Mouse (Mus musculus) lung, postnatal 0 days (tissue): ENCODE measurements around the gene Cdkal1. TPM values are rescaled to one million over a fixed set of nuclear protein-coding genes. Genes with fewer than 3 reads are reported as not detected.

Source experiments
- ATAC-seq: fragments of 200-750 bp; cut with Nextera tagmentation; 2 replicates; pipeline ENCODE4 v1.8.0; 2017; ENCODE audit warnings: moderate library complexity
- DNase-seq: peaks from one replicate; pipeline ENCODE4 v3.0.0-alpha.2; 2016; ENCODE audit warnings: low spot score
- H3K27ac ChIP-seq: fragments of 300-500 bp; sonication (generic); 2 replicates; pipeline ENCODE4 v1.5.1; 2014; ENCODE audit warnings: antibody characterized with exemption, mild to moderate bottlenecking, low read length, mixed read lengths
- H3K27me3 ChIP-seq: fragments of 300-500 bp; sonication (generic); replicated peaks from 2 replicates; pipeline ENCODE4 v1.6.1; 2014; ENCODE audit warnings: low read length, mixed read lengths; ENCODE audit not compliant: insufficient read depth
- H3K36me3 ChIP-seq: fragments of 300-500 bp; sonication (generic); 2 replicates; pipeline ENCODE4 v1.6.1; 2014; ENCODE audit warnings: low read length, mixed read lengths; ENCODE audit not compliant: insufficient read depth
- H3K4me1 ChIP-seq: fragments of 300-500 bp; sonication (generic); 2 replicates; pipeline ENCODE4 v1.6.1; 2014; ENCODE audit warnings: antibody characterized with exemption, low read depth, low read length, mixed read lengths; ENCODE audit not compliant: insufficient read depth
- H3K4me2 ChIP-seq: fragments of 300-500 bp; sonication (generic); replicated peaks from 2 replicates; pipeline ENCODE4 v1.6.1; 2014; ENCODE audit warnings: low read depth, mild to moderate bottlenecking, low read length, moderate library complexity, mixed read lengths
- H3K4me3 ChIP-seq: fragments of 300-500 bp; sonication (generic); 2 replicates; pipeline ENCODE4 v1.5.1; 2014; ENCODE audit warnings: low read depth, low read length
- H3K9ac ChIP-seq: fragments of 300-500 bp; sonication (generic); replicated peaks from 2 replicates; pipeline ENCODE4 v1.6.1; 2014; ENCODE audit warnings: low read depth, mild to moderate bottlenecking
- H3K9me3 ChIP-seq: fragments of 300-500 bp; sonication (generic); 2 replicates; pipeline ENCODE4 v1.6.1; 2016; ENCODE audit warnings: low read length, mixed read lengths
- CTCF ChIP-seq: IDR thresholded peaks from 2 replicates; pipeline ENCODE4 v1.5.1; 2016; ENCODE audit warnings: antibody characterized with exemption, mild to moderate bottlenecking
- EP300 ChIP-seq: IDR thresholded peaks from 2 replicates; pipeline ENCODE4 v1.6.1; 2016; ENCODE audit warnings: antibody characterized with exemption, mild to moderate bottlenecking, control low read depth
- WGBS: fragments of 180-500 bp; shearing (Covaris S2); extraction: QIAGEN DNeasy Blood & Tissue Kit; methylation state at CpG from one replicate; pipeline ENCODE4 v1.1.7; 2014; 5-methylcytosine and 5-hydroxymethylcytosine counted together
- polyA plus RNA-seq: library from polyadenylated mRNA; unstranded; fragments of >200 nt; fragmentation: Nextera tagmentation; extraction: Ambion mirVana; gene quantifications from 2 replicates; pipeline ENCODE4 v1.2.1, GENCODE M21; 2015

Gene Cdkal1
- polyA plus RNA-seq, 1 experiment from 2014 or later: 14.7 TPM

- Histone ChIP-seq H3K36me3 (no peaks in the 10 kb centered on the region), H3K4me3 (no peak overlapping the region), H3K4me1 (no peaks in the 10 kb centered on the region), H3K4me2 (no peak overlapping the region), H3K27me3 (no peaks in the 10 kb centered on the region), H3K9ac (no peak overlapping the region), H3K27ac (no peak overlapping the region), H3K9me3 (no peaks in the 10 kb centered on the region)
- no peak for DNase-seq
- WGBS: 87% methylated on average over 9 of the region's 9 CpGs
- ATAC-seq: no peak
- TF ChIP-seq CTCF: no peak
- no peak for TF ChIP-seq EP300
Measured at GRCm38 (mm10) chr13:29819910-29820583, 35.4 kb downstream of the Cdkal1 start.

- Histone ChIP-seq H3K4me2 (no peak overlapping the region), H3K27ac (no peak overlapping the region), H3K4me1 (no peaks in the 10 kb centered on the region), H3K9ac (no peak overlapping the region), H3K36me3 (no peaks in the 10 kb centered on the region), H3K9me3 (no peaks in the 10 kb centered on the region), H3K4me3 (no peak overlapping the region), H3K27me3 (no peaks in the 10 kb centered on the region)
- TF ChIP-seq CTCF (peak; percentile 25; the same call in 1 of the 2 replicates), EP300 (no peak)
- ATAC-seq (no peak), DNase-seq (no peak)
- WGBS: 90% methylated on average over 3 of the region's 3 CpGs
Measured at GRCm38 (mm10) chr13:29819147-29819546, 36.3 kb downstream of the Cdkal1 start.

GRCm38 (mm10) chr13:29818314-29818713 is 37.2 kb downstream of the Cdkal1 start:
- no peak for TF ChIP-seq CTCF
- no peak for TF ChIP-seq EP300
- H3K9me3 ChIP-seq: no peaks in the 10 kb centered on the region
- 81% methylated on average over 2 of the region's 2 CpGs for WGBS
- no peak for DNase-seq
- no peaks in the 10 kb centered on the region for H3K4me1 ChIP-seq
- no peak overlapping the region for H3K4me3 ChIP-seq
- no peaks in the 10 kb centered on the region for H3K36me3 ChIP-seq
- no peaks in the 10 kb centered on the region for H3K27me3 ChIP-seq
- H3K4me2 ChIP-seq: no peak overlapping the region
- no peak overlapping the region for H3K9ac ChIP-seq
- no peak overlapping the region for H3K27ac ChIP-seq
- ATAC-seq: no peak

GRCm38 (mm10) chr13:29810780-29811179 is 44.7 kb downstream of the Cdkal1 start:
- Histone ChIP-seq H3K4me2 (no peak overlapping the region), H3K9ac (no peak overlapping the region), H3K36me3 (no peaks in the 10 kb centered on the region), H3K4me1 (no peaks in the 10 kb centered on the region), H3K4me3 (no peak overlapping the region), H3K9me3 (no peaks in the 10 kb centered on the region), H3K27ac (no peak overlapping the region), H3K27me3 (no peaks in the 10 kb centered on the region)
- TF ChIP-seq CTCF (no peak), EP300 (no peak)
- DNase-seq: no peak
- no peak for ATAC-seq
- 88% methylated on average over 4 of the region's 4 CpGs for WGBS

GRCm38 (mm10) chr13:29808383-29808782 is 47.1 kb downstream of the Cdkal1 start:
- H3K27me3 ChIP-seq: no peaks in the 10 kb centered on the region
- H3K4me1 ChIP-seq: no peaks in the 10 kb centered on the region
- H3K9ac ChIP-seq: no peak overlapping the region
- H3K4me2 ChIP-seq: no peak overlapping the region
- H3K36me3 ChIP-seq: no peaks in the 10 kb centered on the region
- no peak overlapping the region for H3K27ac ChIP-seq
- TF ChIP-seq CTCF: no peak
- TF ChIP-seq EP300: no peak
- ATAC-seq (no peak), DNase-seq (no peak)
- WGBS: 90% methylated on average over 3 of the region's 3 CpGs
- no peaks in the 10 kb centered on the region for H3K9me3 ChIP-seq
- H3K4me3 ChIP-seq: no peak overlapping the region

- TF ChIP-seq EP300: no peak
- no peak for TF ChIP-seq CTCF
- ATAC-seq (no peak), DNase-seq (no peak)
- Histone ChIP-seq H3K9me3 (no peaks in the 10 kb centered on the region), H3K36me3 (no peaks in the 10 kb centered on the region), H3K4me2 (no peak overlapping the region), H3K4me3 (no peak overlapping the region), H3K4me1 (no peaks in the 10 kb centered on the region), H3K27me3 (no peaks in the 10 kb centered on the region), H3K27ac (no peak overlapping the region), H3K9ac (no peak overlapping the region)
- 93% methylated on average over 3 of the region's 3 CpGs for WGBS
Measured at GRCm38 (mm10) chr13:29807930-29808329, 47.5 kb downstream of the Cdkal1 start.
